Mouse (Mus musculus) right cerebral cortex, postnatal 36 days (tissue): Measurements from ENCODE around the gene Psma1.
A peak's percentile ranks its signal among the peaks of the same experiment; 100 is the strongest.

Experiments used
- DNase-seq, 2 experiments: peaks; one replicate each; pipeline ENCODE4 v3.0.0; 2022; ENCODE audit warnings: low spot score in 2 of 2, mixed read lengths in 1 of 2

The Psma1 gene

DNA sequence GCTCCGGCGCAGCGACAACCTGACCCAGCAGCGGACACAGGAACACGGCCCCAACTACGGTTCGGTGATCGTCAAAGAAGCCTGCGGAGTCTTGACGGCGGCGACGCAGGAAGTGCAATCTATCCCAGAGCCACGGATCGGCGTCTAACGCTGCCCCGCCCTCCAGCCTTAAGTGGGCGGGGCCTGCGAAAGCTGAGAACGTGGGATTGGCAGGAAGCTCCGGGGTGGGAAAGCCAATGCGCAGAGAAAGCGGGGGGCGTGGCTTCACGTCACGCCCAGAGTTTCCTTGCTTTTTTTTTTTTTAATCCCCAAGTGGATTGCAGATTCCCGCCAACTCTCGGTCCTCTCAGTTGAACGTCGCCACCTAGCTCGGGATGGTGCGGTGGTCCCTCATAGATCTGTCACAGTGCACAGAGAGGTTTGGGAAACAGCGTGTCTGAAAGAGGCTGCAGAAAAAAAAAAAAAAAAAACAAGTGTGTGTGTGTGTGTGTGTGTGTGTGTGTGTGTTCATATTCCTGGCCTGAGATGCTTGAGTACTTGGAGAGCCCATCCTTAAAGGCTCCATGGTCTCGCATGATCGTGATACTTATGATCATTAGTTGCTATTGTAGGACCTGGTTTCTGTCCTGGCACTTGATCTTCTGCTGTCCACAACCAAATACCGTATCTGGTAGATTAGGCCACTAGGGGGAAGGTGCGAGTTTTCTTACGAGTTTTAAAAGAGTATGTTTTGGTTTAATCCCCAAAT, at the start of gene Psma1:
TSS of gene Psma1 (minus strand) at position 114 of the 748 bp plus-strand sequence.
- peak; percentile 95 for DNase-seq

- DNase-seq = no peak
Measured at GRCm38 (mm10) chr7:114323527-114323926, 47.6 kb upstream of the Psma1 start.

- DNase-seq = no peak
Measured at GRCm38 (mm10) chr7:114322531-114323441, 46.9 kb upstream of the Psma1 start.

- no peak for DNase-seq
Measured at GRCm38 (mm10) chr7:114321694-114322372, 45.9 kb upstream of the Psma1 start.

DNA sequence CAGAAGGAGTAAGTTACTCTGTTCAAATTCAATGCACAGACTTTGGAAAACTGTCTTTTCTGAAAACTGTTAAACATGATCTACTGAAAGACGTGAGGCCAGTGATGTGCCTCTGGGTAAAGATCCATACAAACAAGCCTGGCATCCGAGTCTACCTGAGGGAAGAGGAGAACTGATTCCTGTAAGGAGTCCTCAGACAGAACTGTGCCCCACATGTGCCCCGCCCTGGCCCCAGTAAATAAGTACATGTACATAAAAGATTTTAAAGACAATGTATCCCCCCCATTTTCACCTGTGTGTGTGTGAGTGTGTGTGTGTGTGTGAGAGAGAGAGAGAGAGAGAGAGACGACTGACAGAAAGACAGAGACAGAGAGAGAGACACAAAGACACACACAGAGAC, 42.0 kb upstream of the Psma1 start:
- DNase-seq = no peak

DNA sequence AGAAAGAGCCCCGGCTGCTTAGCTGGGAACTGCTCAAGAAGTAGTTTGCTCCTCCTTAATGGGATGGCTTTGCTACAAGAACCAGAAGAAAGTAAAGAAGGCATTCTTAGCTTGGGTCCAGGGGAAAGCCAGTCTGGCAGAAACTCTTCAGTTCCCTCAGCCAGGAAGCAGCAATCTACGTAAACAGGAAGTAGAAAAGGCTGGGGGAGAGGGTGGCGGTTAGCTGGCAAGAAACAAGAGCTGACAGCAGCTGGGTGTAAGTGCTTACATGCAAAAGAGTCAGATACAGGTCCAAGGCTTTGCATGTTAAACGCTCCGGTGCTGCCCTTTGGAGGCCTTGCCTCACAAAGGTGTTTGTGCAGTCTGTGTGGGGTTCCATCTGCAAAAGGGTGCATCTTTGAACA, 41.5 kb upstream of the Psma1 start:
- DNase-seq = no peak

- DNase-seq = peak in 1 of 2 experiments; percentile 23
Measured at GRCm38 (mm10) chr7:114316361-114316871, 40.5 kb upstream of the Psma1 start.

- no peak for DNase-seq
Measured at GRCm38 (mm10) chr7:114311209-114311608, 35.3 kb upstream of the Psma1 start.

GRCm38 (mm10) chr7:114309020-114309419, 33.1 kb upstream of the Psma1 start:
- DNase-seq = no peak

GRCm38 (mm10) chr7:114301293-114301782, 25.4 kb upstream of the Psma1 start:
- DNase-seq = peak in 1 of 2 experiments; percentile 22

GRCm38 (mm10) chr7:114300782-114301181, 24.9 kb upstream of the Psma1 start:
- no peak for DNase-seq

DNA sequence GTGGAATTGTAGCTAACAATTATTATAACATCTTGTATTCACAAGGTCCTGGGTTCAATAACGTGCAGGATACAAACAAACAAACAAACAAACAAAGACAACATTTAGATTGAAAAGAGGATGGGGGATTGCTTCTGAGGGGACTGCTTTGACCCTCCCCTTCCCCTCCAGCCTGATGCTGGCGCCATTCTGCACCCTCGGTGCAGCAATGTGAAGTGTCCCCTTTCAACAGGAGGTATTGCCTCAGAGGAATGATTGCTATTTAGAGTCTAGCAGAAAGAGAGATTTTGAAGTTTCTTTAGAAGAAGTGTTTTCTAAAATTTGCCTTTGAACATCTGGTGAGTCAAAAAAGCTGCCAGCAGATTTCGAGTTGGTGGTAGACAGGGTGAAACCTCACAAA, 23.3 kb upstream of the Psma1 start:
- DNase-seq = no peak

- DNase-seq = no peak
Measured at GRCm38 (mm10) chr7:114294698-114295097, 18.8 kb upstream of the Psma1 start.

- DNase-seq = no peak
Measured at GRCm38 (mm10) chr7:114293903-114294302, 18.0 kb upstream of the Psma1 start.

DNA sequence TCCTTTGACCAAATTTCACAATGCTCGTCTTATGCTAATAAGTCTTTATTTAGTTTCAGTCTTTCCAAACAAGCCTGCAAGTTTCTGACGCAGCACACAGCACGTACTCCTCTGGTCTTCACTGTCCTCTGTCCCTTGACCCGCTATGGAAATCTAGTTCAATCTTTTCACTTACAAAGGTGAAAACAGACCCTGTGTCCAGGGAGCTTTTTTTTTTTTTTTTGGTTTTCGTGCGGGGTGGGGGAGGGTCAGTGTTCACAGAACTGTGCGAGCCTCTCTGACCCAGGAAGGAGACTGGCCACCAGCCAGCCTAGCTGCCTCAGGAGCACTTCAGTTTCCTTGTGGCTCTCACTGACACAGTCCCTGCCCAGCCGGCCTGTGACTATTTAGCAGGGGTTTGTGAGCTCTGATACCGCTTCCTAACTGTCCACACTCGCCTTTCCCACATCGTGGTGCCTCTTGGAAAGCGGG, 16.6 kb upstream of the Psma1 start:
- DNase-seq = peak in 1 of 2 experiments; percentile 49

GRCm38 (mm10) chr7:114291461-114292335, 15.8 kb upstream of the Psma1 start:
- DNase-seq = no peak

DNA sequence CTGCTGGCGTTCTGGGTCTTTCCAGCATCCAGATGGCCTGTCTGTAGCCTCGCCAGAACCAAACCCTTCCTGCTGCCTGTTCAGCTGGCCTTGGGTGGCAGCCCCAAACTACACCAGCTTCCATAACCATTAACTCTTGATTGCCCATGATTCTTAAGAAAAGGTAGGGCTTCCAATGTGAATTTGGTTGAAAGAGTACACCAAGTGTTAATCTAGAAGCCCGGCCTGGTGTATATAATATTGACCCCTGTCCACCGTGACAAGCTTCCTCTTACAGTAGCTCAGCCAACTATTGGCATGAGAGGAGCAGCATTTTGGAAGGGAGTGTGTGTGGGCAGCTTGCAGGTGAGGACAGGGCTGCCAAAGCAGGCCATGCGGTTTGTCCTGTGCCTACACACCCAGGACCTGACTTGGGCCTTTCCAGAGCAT, 14.2 kb upstream of the Psma1 start:
- no peak for DNase-seq

GRCm38 (mm10) chr7:114284296-114284910, 8.5 kb upstream of the Psma1 start:
- DNase-seq = no peak

DNA sequence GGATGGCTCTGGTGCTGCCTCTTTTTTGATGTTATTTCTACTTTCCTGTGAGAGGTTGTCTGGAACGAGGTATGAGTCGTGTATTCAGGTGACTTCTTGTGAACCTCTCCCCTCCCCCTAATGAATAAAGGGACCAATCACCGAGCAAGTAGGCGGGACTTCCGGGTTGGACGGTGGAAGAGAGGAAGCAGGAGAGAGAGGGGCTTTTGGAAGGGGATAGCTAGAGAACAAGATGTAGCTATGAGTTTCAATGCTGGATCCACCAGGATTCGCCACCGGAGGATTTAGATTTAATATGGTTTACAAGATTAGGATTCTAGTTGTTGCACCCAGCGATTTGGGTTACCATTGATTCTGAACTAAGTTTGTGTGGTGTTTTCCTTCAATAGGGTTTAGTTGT, 7.1 kb upstream of the Psma1 start:
- DNase-seq = no peak

GRCm38 (mm10) chr7:114281671-114282070, 5.8 kb upstream of the Psma1 start:
- DNase-seq = no peak
